Mouse (Mus musculus) urinary bladder, postnatal 14 days (tissue): Measurements from ENCODE around the gene Jak1.
A peak's percentile ranks its signal among the peaks of the same experiment; 100 is the strongest.

Source experiments
- DNase-seq: peaks from one replicate; pipeline ENCODE4 v3.0.0; 2021; ENCODE audit warnings: low spot score

The Jak1 gene

DNA sequence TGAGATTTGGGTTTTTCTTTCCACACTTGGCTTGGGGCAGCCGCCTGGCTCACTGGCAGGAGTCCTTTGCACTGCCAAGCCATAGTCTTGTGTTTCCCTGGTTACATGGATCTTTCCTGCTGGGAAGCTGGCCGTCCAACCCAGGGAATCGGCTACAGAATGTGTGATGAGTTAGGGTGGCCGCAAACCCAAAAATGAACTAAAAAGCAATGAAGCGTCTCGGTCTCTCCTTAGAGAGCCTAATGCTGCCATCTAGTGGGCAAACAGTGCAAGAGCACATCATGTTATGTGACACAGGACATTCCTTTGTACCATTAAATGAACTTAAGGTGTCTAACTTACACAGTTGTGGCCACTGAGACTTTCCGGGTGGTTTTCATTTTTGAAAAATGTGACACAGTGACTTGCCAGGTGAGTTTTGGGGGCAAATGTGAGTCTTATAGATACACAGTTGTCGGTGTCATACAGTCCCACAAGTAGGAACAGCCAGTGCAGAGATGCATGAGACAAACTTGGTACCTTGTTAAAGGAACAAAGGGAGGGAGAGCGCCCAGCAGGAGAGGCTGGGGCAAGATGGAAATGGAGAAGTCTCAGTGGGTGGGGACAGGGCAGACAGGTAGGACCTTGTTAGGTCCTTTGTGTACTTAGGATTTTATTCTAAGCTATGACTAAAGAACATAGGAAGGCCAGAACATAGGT lies 118.9 kb downstream of the Jak1 start:
- DNase-seq: peak; percentile 70

- DNase-seq: no peak
Measured at GRCm38 (mm10) chr4:101144790-101145189, 120.3 kb downstream of the Jak1 start.

- DNase-seq: no peak
Measured at GRCm38 (mm10) chr4:101144361-101144760, 120.7 kb downstream of the Jak1 start.

DNA sequence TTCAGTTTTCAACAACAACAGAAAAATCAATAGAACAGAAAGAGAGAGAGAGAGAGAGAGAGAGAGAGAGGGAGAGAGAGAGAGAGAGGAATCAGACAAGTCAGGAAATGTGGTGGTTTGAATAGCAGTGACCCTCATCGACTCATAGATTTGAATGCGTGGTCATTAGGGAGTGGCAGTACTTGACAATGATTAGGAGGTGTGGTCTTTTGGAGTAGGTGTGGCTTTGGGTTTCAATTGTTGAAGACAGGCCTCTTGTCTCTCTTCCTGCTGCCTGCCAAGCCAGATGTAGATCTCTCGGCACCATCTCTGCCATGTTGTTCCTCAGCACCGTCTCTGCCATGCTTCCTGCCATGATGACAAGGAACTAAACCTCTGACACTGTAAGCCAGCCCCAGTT lies 121.2 kb downstream of the Jak1 start:
- DNase-seq: no peak

DNA sequence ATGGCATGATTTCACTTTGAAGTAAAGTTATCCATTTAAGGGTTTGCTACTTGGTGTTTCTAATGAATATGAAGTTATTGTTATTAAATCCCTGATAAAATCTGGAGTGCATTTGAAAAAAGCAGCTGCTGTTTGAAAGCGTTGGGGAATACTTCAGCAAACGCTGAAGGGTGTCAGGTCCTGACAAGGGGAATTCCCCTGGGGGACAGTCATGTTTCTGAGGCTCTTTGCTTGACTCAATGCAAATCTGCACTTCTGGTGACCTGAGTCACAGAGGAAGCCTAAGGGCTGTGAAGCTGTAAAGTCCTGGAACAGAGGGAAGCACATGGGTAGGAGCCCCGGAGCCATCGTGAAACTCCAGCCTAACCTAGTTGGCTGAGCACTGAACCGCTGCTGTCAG lies 123.3 kb downstream of the Jak1 start:
- no peak for DNase-seq

GRCm38 (mm10) chr4:101137975-101138374 lies 127.1 kb downstream of the Jak1 start:
- DNase-seq: no peak

- DNase-seq: no peak
Measured at GRCm38 (mm10) chr4:101135909-101136308, 129.2 kb downstream of the Jak1 start.

- no peak for DNase-seq
Measured at GRCm38 (mm10) chr4:101135013-101135412, 130.1 kb downstream of the Jak1 start.

GRCm38 (mm10) chr4:101121002-101121401 lies 144.1 kb downstream of the Jak1 start:
- no peak for DNase-seq

DNA sequence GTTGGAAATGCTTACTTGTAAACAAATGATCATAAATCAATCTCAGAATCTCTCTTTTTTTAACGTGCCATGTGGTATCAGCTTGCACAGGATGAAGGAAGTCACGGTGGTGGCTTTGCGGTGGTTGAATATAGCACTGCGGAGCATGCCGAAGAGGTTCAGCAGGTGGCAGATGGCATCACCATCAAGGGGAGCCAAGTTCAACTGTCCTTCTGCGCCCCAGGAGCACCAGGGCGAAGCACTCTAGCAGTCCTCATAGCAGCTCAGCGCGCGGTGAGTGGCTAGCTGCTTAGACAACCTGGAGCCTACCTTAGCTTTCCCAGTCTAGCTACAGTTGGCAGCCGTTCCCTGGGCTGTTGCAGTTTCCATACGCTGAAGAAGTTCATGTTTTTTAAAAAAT lies 158.0 kb downstream of the Jak1 start:
- no peak for DNase-seq
